Mouse (Mus musculus): ENCODE results near the gene Jmjd1c. TPM values are rescaled to one million over a fixed set of nuclear protein-coding genes. Genes with fewer than 3 reads are reported as not detected.

The Jmjd1c gene
- polyA plus RNA-seq, 1 experiment from 2014 or later, result 21.9 TPM

DNA sequence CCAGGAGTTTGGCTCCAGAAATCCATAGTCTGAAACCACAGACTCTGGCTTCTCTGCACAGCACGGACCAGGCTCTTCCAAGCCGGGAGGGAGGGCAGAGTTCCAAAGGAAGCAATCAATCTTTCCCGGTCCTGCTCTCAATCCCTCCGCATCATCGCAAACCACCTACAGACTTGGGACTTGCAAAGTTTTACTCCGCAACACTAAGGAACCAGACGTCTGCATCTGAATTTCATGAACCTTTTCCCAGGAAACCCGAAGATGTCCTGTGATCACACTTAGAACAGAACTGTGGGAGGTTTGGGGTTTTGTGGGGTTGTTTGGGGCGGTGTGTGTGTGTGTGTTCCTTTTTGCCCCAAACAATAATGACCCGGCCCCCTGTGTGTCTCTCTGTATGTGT lies 188.4 kb downstream of the Jmjd1c start:
- Histone ChIP-seq H3K4me2 (ENCODE audit: low read depth, low read length) (peak overlapping the region; percentile 67), H3K36me3 (ENCODE audit: control insufficient read depth, insufficient read depth, low read length) (no peaks in the 10 kb centered on the region), H3K9ac (ENCODE audit: low read depth, low read length) (peak overlapping the region; percentile 92), H3K9me3 (ENCODE audit: control insufficient read depth, low read length) (no peaks in the 10 kb centered on the region), H3K27ac (ENCODE audit: low read length) (peak overlapping the region; percentile 69), H3K4me3 (ENCODE audit: low read length) (peak overlapping the region; percentile 88), H3K4me1 (ENCODE audit: control insufficient read depth, insufficient read depth, low read length) (peaks cover 19% of the 10 kb centered on the region), H3K27me3 (replicated peaks; ENCODE audit: control insufficient read depth, insufficient read depth, low read length) (no peaks in the 10 kb centered on the region)
- no peak; the same call in 1 of the 2 replicates for ATAC-seq
- 1% methylated on average over 10 of the region's 10 CpGs for WGBS

DNA sequence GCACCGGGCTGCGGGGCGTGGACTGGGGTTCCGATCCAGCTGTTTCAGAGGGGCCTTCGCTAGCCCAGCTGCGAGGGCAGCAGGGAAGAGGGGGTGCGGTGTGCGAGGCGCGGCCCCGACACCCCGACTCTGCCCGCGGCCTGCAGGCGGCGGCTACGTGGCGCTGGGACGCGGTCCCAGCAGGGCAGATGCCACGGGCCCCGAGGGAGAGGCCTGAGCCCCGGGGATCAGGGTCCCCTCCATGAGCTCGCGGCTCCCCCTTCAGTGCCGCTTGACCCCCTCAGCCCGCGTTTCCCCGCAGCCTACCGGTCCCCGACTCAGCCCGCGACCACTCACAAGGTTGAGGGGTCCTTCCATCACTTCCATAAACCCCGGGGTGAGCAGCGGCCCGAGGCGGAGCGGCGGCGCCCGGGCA lies 188.8 kb downstream of the Jmjd1c start:
- H3K27ac ChIP-seq (ENCODE audit: low read length), result peak overlapping the region; percentile 69
- H3K27me3 ChIP-seq (replicated peaks; ENCODE audit: control insufficient read depth, insufficient read depth, low read length), result no peaks in the 10 kb centered on the region
- no peaks in the 10 kb centered on the region for H3K36me3 ChIP-seq (ENCODE audit: control insufficient read depth, insufficient read depth, low read length)
- peaks cover 19% of the 10 kb centered on the region for H3K4me1 ChIP-seq (ENCODE audit: control insufficient read depth, insufficient read depth, low read length)
- peak overlapping the region; percentile 92 for H3K9ac ChIP-seq (ENCODE audit: low read depth, low read length)
- WGBS, result under 1% methylated on average over 24 of the region's 41 CpGs
- no peaks in the 10 kb centered on the region for H3K9me3 ChIP-seq (ENCODE audit: control insufficient read depth, low read length)
- H3K4me2 ChIP-seq (ENCODE audit: low read depth, low read length), result peak overlapping the region; percentile 67
- ATAC-seq, result peak; percentile 78
- peak overlapping the region; percentile 88 for H3K4me3 ChIP-seq (ENCODE audit: low read length)

DNA sequence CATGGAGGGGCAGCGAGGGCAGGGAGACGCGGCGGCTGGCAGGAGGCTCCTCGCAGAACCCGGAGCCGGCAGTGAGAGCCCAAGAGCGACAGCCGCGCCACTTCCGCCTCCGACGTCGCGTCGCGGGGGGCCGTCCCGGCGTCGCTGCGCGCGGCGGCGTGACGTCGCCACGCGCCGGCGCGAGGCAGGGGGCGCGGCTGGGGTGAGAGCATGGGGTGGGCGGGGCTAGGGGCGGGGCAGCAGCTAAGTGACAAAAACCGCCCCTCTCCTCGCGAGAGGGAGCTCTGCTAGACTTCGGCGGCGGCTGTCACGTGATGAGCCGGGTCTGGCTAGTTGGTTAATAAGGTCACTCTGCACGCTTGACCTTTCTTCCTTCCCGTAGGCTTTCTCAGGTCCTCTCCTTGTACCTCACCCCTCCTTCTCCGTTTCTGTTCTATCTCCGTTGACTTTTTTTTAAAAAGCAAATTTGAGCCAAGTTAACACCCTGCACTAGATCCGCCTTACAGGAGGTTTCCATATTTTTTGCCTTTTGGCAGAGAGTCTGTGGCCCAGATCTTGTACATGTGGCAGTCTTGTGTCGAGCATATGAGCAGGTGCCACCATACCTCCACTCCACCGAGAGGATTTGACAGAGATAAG lies 189.4 kb downstream of the Jmjd1c start, which contains the start of gene Nrbf2:
Gene Nrbf2, minus strand, starts transcription at position 130 of the 639 bp plus-strand sequence.
- no peaks in the 10 kb centered on the region for H3K9me3 ChIP-seq (ENCODE audit: control insufficient read depth, low read length)
- H3K4me1 ChIP-seq (ENCODE audit: control insufficient read depth, insufficient read depth, low read length), result peaks cover 19% of the 10 kb centered on the region
- no peaks in the 10 kb centered on the region for H3K27me3 ChIP-seq (replicated peaks; ENCODE audit: control insufficient read depth, insufficient read depth, low read length)
- peak within 1 kb of the TSS; percentile 69 for H3K27ac ChIP-seq (ENCODE audit: low read length)
- peak; percentile 97 for ATAC-seq
- peak within 1 kb of the TSS; percentile 88 for H3K4me3 ChIP-seq (ENCODE audit: low read length)
- no peaks in the 10 kb centered on the region for H3K36me3 ChIP-seq (ENCODE audit: control insufficient read depth, insufficient read depth, low read length)
- H3K9ac ChIP-seq (ENCODE audit: low read depth, low read length), result peak within 1 kb of the TSS; percentile 92
- WGBS, result 3% methylated on average over 45 of the region's 52 CpGs
- peak within 1 kb of the TSS; percentile 67 for H3K4me2 ChIP-seq (ENCODE audit: low read depth, low read length)

DNA sequence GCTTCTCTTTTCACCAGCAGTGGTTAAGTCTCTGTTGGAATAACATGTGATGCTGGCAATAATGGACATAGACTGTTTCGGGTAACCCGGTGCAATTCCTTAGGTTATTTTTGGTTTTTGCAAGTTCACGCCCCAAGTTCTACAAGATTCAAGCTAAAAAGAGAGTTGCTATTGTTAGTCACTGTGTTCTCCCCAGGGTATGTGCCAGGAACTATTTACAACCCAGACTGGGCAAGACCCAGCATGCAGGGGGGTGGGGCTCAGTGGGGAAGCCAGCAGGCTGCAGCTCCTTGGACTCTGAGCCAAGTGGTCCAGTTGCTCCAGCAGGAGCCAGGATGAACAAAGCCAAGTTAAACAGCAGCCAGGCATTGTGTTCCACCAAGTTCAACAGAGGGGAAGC lies 192.0 kb downstream of the Jmjd1c start:
- 73% methylated on average over 3 of the region's 3 CpGs for WGBS
- H3K4me3 ChIP-seq (ENCODE audit: low read length), result no peak overlapping the region
- no peak for ATAC-seq
- no peaks in the 10 kb centered on the region for H3K9me3 ChIP-seq (ENCODE audit: control insufficient read depth, low read length)
- no peak overlapping the region for H3K9ac ChIP-seq (ENCODE audit: low read depth, low read length)
- H3K4me2 ChIP-seq (ENCODE audit: low read depth, low read length), result no peak overlapping the region
- no peaks in the 10 kb centered on the region for H3K36me3 ChIP-seq (ENCODE audit: control insufficient read depth, insufficient read depth, low read length)
- no peak overlapping the region for H3K27ac ChIP-seq (ENCODE audit: low read length)
- peaks cover 12% of the 10 kb centered on the region for H3K4me1 ChIP-seq (ENCODE audit: control insufficient read depth, insufficient read depth, low read length)
- H3K27me3 ChIP-seq (replicated peaks; ENCODE audit: control insufficient read depth, insufficient read depth, low read length), result no peaks in the 10 kb centered on the region

DNA sequence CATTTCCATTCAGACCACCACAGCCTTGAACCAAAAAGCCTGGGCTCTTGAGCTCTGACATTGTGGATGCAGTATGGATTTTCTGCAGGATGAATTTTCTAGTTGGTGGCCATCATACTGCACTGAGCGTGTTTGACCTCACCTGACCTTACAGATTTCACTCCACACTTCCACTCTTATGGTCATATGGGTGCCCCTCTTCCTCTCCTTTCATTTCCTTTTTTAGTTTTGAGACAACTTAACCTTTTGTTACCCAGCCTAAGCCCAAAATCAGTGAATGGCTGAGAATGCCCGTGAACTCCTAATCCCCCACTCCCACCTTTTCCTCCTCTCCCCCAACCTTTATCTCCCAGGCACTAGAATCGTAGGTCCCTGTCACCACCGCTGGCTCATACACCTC lies 194.7 kb downstream of the Jmjd1c start:
- no peak for ATAC-seq
- H3K27ac ChIP-seq (ENCODE audit: low read length), result no peak overlapping the region
- WGBS, result 74% methylated on average over 4 of the region's 4 CpGs
- H3K4me3 ChIP-seq (ENCODE audit: low read length), result no peak overlapping the region
- H3K9me3 ChIP-seq (ENCODE audit: control insufficient read depth, low read length), result no peaks in the 10 kb centered on the region
- H3K36me3 ChIP-seq (ENCODE audit: control insufficient read depth, insufficient read depth, low read length), result no peaks in the 10 kb centered on the region
- H3K4me2 ChIP-seq (ENCODE audit: low read depth, low read length), result no peak overlapping the region
- H3K27me3 ChIP-seq (replicated peaks; ENCODE audit: control insufficient read depth, insufficient read depth, low read length), result no peaks in the 10 kb centered on the region
- H3K4me1 ChIP-seq (ENCODE audit: control insufficient read depth, insufficient read depth, low read length), result peaks cover 2% of the 10 kb centered on the region; the same call in 1 of the 2 replicates
- H3K9ac ChIP-seq (ENCODE audit: low read depth, low read length), result no peak overlapping the region

DNA sequence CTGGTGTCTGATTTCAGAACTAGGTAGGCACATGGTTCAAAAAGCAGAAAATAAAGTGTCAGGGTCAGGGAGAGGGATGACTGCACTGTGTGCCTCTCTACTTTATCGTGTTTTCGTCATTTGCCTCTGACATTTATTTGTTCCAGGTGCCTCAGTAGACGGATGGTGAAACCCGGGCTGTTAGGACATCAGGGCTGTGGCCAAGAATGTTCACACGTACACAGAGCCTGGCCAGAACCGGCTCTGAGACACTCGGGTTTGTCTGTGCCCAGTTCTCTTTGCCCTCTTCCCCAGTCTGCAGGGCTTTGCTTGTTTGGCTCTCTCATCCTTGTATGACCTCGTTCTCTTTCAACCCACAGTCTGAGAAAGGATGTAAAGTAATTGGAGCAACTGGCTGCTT lies 195.2 kb downstream of the Jmjd1c start:
- Histone ChIP-seq H3K4me3 (ENCODE audit: low read length) (no peak overlapping the region), H3K9ac (ENCODE audit: low read depth, low read length) (no peak overlapping the region), H3K36me3 (ENCODE audit: control insufficient read depth, insufficient read depth, low read length) (no peaks in the 10 kb centered on the region), H3K9me3 (ENCODE audit: control insufficient read depth, low read length) (no peaks in the 10 kb centered on the region), H3K27ac (ENCODE audit: low read length) (no peak overlapping the region), H3K27me3 (replicated peaks; ENCODE audit: control insufficient read depth, insufficient read depth, low read length) (no peaks in the 10 kb centered on the region), H3K4me1 (ENCODE audit: control insufficient read depth, insufficient read depth, low read length) (peaks cover 2% of the 10 kb centered on the region; the same call in 1 of the 2 replicates), H3K4me2 (ENCODE audit: low read depth, low read length) (no peak overlapping the region)
- no peak for ATAC-seq
- 49% methylated on average over 8 of the region's 8 CpGs for WGBS

DNA sequence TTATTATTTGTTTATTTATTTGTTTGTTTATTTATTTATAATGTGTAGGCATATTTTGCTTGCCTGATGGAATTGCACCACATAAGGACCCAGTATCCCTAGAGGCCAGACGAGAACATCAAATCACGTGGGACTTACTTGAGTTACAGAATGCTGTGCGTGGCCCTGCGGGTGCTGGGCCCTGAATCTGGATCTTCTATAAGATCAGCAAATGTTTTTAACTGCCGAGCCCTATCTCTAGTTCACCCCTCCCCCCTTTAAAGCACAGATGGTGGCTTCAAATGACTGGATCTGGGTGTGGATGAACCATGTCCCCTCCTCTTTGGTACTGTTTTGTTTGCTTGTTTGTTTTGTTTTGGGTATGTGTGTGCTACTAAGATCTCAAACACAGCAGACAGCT lies 199.4 kb downstream of the Jmjd1c start:
- no peak overlapping the region for H3K27ac ChIP-seq (ENCODE audit: low read length)
- H3K9me3 ChIP-seq (ENCODE audit: control insufficient read depth, low read length), result no peaks in the 10 kb centered on the region
- ATAC-seq, result no peak
- H3K36me3 ChIP-seq (ENCODE audit: control insufficient read depth, insufficient read depth, low read length), result no peaks in the 10 kb centered on the region
- H3K4me1 ChIP-seq (ENCODE audit: control insufficient read depth, insufficient read depth, low read length), result no peaks in the 10 kb centered on the region
- H3K9ac ChIP-seq (ENCODE audit: low read depth, low read length), result no peak overlapping the region
- H3K4me3 ChIP-seq (ENCODE audit: low read length), result no peak overlapping the region
- no peaks in the 10 kb centered on the region for H3K27me3 ChIP-seq (replicated peaks; ENCODE audit: control insufficient read depth, insufficient read depth, low read length)
- no peak overlapping the region for H3K4me2 ChIP-seq (ENCODE audit: low read depth, low read length)
- WGBS, result 72% methylated on average over 5 of the region's 5 CpGs

DNA sequence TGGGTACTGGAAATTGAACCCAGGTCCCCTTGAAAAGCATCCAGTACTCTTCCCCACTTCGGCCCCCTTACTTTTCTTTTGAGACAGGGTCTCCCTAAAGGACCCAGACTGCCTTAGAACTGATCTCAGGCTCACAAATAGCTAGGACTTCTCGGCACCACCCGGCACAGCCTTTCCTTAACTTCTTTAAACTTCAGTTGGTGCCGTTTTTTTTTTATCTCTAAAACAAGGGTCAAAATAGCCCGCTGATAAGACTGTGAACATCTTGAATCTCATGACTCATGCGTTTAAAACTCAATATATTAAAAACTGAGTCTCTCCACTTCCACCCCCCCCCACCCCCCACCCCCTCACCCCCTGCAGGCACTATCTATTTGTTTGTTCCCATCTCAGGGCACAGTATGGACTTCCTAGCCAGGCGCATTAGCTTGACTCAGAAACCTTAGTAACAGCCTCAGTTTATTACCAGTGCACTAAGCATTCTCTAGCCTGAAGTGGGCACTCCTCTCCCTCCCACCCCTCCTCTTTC lies 200.1 kb downstream of the Jmjd1c start:
- Histone ChIP-seq H3K4me2 (ENCODE audit: low read depth, low read length) (no peak overlapping the region), H3K4me3 (ENCODE audit: low read length) (no peak overlapping the region), H3K36me3 (ENCODE audit: control insufficient read depth, insufficient read depth, low read length) (no peaks in the 10 kb centered on the region), H3K9me3 (ENCODE audit: control insufficient read depth, low read length) (no peaks in the 10 kb centered on the region), H3K9ac (ENCODE audit: low read depth, low read length) (no peak overlapping the region), H3K27ac (ENCODE audit: low read length) (no peak overlapping the region), H3K27me3 (replicated peaks; ENCODE audit: control insufficient read depth, insufficient read depth, low read length) (no peaks in the 10 kb centered on the region), H3K4me1 (ENCODE audit: control insufficient read depth, insufficient read depth, low read length) (no peaks in the 10 kb centered on the region)
- no peak for ATAC-seq
- 70% methylated on average over 7 of the region's 7 CpGs for WGBS

DNA sequence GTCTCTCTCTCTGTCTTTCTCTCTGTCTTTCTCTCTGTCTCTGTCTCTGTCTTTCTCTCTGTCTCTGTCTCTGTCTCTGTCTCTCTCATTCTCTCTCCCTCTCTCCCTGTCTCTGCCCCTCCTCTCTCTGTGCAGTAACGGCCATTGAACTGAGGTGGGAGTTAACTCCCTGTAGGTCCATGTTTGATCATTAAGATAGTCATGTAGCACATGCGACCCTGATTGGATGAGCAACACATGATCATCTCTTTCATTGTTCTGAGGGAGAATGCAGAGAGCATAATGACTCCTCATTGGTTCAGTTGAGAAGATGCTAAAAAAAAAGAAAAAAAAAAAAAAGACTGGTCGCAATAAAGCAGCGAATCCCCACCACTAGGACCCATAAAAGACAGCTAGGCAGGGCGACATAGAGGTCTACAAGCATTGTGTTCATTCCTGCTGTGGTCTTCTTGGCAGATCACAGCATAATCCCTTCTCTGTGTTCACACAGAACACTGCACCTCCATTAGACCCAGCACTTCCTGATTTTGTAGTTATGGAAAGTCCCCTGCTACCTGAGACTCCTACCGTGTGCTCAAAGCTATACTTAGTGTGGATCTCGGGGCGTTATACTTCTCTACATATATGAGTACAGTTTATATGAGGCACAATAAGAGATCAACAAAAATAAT lies 200.7 kb downstream of the Jmjd1c start:
- no peaks in the 10 kb centered on the region for H3K9me3 ChIP-seq (ENCODE audit: control insufficient read depth, low read length)
- no peak overlapping the region for H3K4me2 ChIP-seq (ENCODE audit: low read depth, low read length)
- no peaks in the 10 kb centered on the region for H3K27me3 ChIP-seq (replicated peaks; ENCODE audit: control insufficient read depth, insufficient read depth, low read length)
- no peak overlapping the region for H3K4me3 ChIP-seq (ENCODE audit: low read length)
- H3K4me1 ChIP-seq (ENCODE audit: control insufficient read depth, insufficient read depth, low read length), result no peaks in the 10 kb centered on the region
- no peak overlapping the region for H3K9ac ChIP-seq (ENCODE audit: low read depth, low read length)
- H3K27ac ChIP-seq (ENCODE audit: low read length), result no peak overlapping the region
- H3K36me3 ChIP-seq (ENCODE audit: control insufficient read depth, insufficient read depth, low read length), result no peaks in the 10 kb centered on the region
- no peak for ATAC-seq
- WGBS, result 80% methylated on average over 8 of the region's 8 CpGs

All from intestine, embryonic 16.5 days (tissue).